Mouse (Mus musculus) brain, embryonic 14.5 days (tissue): ENCODE results near the gene Zdhhc16. TPM values are rescaled to one million over a fixed set of nuclear protein-coding genes. Genes with fewer than 3 reads are reported as not detected.
"Not testable (repeated sequence)": the region's sequence is repeated elsewhere in the genome, so short reads cannot be mapped to it uniquely, and the experiment has no call there.

Source experiments
- DNase-seq: peaks from one replicate; pipeline ENCODE4 v3.0.0-alpha.2; 2011; ENCODE audit warnings: low read depth
- CTCF ChIP-seq: fragments of 200-500 bp; IDR thresholded peaks from 2 replicates; pipeline ENCODE4 v1.5.1; 2012; ENCODE audit warnings: inconsistent platforms, mild to moderate bottlenecking, moderate library complexity, borderline replicate concordance; ENCODE audit not compliant: insufficient read depth, insufficient read length; ENCODE audit errors: extremely low read depth
- POLR2A ChIP-seq: fragments of 200-500 bp; IDR thresholded peaks from 2 replicates; pipeline ENCODE4 v1.6.1; 2012; ENCODE audit warnings: mild to moderate bottlenecking, inconsistent platforms, borderline replicate concordance; ENCODE audit not compliant: poor library complexity, insufficient read depth, insufficient read length, severe bottlenecking; ENCODE audit errors: extremely low read depth
- polyA plus RNA-seq: library from polyadenylated mRNA; depleted of rRNA; stranded (reverse); fragments of >200 nt; gene quantifications from 2 replicates; pipeline ENCODE4 v1.2.3, GENCODE M21; 2012

Zdhhc16 gene
- polyA plus RNA-seq, 1 experiment, result 85.1 TPM

DNA sequence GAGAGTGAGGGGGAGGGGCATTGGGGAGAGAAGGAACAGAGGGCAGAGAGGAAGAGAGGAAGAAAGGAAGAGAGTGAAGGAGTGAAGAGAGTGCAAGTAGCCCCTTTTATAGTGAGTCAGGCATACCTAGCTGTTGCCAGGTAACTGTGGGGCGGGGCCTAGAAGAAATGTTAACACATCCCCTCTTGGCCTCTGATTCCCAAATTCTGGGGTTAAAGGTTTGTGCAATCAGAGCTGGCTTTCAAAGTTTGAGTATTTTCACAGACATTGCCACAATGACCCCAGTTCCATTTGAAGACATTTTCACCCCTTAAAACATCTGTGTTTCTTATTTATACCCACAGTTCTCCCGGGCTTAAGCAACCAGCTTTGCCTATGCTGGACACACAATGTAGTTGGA is 28.0 kb upstream of the Zdhhc16 start:
- DNase-seq, result no peak
- TF ChIP-seq POLR2A (no peak), CTCF (no peak)

DNA sequence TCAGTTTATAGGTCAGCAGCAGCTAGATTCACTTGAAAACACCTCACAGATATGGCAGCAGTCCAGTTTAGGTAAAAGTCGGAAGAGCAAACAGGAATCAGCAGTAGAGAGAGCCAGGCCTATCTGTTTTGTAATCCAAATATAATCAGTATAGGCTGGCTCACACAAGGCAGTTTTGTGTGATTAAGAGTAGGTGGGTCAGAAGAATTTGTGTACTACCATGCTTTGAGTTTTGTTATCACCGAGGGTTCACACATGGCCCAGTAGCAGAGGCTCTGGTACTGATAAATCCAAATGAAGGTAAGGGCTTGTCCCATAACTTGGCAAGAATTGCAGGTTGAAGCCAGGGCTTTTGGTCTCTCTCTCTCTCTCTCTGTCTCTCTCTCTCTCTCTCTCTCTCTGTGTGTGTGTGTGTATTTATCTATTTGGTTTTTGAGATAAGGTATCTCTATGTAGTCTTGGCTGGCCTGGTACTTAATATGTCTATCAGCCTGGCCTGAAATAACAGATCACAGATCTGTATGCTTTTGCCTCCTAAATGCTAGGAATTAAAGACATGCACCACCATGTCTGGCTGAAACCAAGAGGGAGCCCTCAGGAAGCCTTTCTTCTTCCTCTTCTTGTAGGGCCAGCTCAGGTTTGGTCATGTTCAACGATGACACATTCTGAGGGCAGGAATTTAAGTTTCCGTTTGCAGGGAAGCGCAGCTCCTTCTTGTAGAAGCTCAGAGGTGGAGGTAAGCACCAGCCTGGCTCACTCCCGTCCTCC is 26.8 kb upstream of the Zdhhc16 start:
- TF ChIP-seq POLR2A (no peak), CTCF (no peak)
- no peak for DNase-seq

DNA sequence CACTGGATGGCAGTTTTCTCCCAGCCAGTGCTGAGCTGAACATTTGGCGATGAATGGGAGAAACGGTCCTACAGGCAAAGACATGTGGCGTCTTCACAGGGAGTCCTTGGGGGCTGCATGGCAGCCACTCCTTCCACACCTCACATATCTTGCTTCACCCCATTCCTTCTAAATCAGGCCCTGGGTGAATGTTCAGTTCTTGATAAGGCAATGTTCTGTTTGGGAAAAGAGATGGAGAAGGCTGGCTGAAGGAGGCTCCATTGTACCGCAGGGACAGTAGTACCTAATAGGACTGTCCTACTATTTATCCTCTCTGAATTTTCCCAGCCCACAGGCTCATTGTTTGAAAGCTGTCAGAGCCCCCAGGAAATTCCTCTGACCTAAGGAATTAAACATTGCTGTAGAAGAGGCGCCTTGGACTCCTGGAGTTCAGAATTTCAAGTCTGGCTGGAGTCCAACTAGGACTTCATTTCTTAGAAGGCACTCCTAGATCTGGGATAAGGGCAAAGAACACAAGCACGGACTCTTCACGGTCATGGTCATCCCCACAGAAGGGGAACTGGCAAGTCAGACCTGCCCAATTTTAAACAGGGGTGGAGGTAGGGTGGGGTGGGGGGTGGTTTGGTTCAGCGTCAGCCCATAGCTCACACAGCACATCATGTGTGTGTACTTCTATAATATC is 26.1 kb upstream of the Zdhhc16 start:
- TF ChIP-seq POLR2A (no peak), CTCF (no peak)
- DNase-seq, result no peak

DNA sequence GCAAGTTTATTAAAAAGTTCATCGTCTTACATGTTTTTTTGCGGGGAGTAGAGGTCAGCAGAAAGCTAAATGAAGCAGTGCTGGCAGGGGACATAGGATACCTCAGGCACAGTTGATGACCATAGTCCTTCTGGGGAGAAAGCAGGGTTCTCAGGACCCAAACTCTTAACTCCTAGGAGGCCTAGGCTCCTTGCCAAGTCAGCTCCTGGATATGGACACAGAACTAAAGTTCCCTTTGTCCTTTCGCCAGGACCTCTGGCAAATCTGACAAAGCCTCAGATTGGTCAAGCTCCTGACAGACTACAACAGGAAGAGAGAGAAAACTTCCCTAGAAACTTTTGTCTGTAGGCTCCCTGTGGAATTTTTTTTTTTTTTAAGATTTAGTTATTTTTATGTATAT is 24.5 kb upstream of the Zdhhc16 start:
- TF ChIP-seq CTCF, result no peak
- no peak for TF ChIP-seq POLR2A
- DNase-seq, result no peak

DNA sequence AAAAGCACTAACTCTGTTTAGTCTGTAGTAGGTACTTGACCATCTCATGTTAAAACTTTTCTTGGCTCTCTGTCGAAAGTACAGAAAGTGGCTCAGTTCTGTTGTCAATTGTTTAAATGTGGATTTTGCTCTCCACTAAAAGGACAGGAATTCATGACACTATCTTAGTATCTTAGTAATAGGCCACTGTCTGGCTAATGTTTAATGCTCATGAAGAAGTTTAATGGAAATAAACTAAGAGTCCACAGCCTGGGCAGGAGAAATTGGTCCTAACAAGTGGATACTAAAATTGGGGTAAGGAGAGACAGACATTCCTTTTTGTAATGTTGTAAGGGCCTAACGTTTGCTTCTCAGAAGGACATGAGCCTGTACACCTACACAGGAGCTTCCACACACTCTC is 22.9 kb upstream of the Zdhhc16 start:
- DNase-seq, result no peak
- TF ChIP-seq CTCF, result no peak
- TF ChIP-seq POLR2A, result no peak

DNA sequence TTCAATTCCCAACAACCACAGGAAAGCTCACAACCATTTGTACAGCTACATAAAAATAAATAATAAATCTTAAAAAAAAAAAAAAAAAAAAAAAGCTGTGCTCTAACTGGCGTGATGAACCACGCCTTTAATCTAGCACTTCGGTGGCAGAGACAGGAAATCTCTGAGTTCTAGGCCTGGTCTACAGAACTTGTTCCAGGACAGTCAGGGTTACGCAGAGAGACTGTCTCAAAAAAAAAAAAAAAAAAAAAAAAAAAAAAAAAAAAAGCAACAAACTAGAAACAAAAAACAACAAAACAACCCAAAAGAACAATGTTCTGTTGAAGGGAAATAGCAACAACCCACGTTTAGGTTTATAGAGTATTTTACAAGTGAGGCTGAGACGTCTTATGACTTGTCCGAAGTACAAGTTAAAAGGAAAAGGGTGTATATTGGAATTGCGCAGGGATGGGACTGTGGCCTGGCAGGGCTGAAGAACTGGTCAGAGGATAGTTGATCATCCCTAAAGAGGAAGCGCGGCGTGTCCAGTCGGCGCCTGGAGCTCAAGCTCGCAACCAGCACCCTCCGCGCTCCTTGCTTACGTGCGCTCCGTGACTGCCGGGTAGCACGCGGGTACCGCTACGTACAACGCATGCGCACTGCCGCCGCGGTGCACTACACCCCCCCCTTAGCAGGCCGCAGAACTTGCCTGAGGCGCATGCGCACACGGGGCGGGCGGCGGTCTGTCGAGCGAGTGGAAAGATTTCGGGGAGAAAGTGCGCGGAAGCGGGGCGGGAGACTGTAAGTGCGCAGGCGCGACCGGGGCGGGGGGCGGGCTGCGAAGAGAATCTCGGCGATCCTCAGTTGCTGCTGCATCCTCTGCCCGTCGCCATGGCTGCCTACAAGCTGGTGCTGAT is 21.9 kb upstream of the Zdhhc16 start, which contains the start of gene Pgam1:
TSS of gene Pgam1 (plus strand) at position 746 of the 896 bp plus-strand sequence.
- peak; percentile 100 for DNase-seq
- no peak for TF ChIP-seq CTCF
- TF ChIP-seq POLR2A, result peak; percentile 54; the same call in 1 of the 2 replicates

DNA sequence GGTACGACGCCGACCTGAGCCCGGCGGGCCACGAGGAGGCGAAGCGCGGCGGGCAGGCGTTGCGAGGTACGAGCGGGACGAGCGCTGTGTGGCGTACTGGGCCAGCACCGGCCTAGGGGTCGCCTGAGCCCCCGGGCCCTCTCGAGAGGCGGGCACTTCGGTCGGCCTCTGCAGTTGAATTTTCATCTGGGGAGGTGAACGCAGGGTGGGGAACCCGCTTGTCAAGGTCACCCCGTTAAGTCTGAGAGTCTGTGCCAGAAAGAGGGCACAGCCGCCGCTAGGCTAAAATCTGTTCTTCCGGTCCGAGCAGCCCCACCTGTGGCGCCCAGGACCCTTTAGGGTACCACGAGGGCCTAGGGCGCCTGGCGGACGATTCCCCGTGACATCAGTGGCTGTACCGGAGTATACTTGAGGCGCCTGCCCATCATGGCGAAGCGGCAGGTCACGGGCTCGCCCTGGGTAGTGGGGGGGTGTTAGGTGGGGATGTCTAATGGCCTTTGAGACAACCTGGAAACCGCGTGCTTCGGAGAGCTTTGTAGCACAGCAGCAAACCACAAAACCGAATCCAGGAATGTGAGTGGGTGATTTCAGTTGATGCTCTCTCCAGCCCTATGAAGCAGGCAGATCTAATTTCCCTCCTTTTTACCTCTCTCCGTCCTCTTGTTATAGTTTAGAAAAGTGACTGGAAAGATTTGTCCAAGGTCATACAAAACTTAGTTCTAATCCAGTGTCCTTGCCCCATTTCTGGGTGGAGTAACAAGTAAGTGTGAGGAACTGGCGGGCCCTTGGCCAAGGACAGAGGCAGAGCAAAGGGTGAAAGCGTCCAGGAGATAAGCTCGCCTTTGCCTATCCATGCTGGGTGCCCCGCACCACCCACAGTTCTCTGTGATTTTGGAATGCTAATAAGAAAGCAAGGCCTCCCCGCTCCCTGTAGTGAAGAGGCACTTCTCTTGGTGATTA is 20.9 kb upstream of the Zdhhc16 start:
- peak; percentile 49 for DNase-seq
- 0 out of 2 replicates have a peak, but pooled peaks have one; percentile 4 for TF ChIP-seq CTCF
- TF ChIP-seq POLR2A, result 0 out of 2 replicates have a peak, but pooled peaks have one; percentile 12

DNA sequence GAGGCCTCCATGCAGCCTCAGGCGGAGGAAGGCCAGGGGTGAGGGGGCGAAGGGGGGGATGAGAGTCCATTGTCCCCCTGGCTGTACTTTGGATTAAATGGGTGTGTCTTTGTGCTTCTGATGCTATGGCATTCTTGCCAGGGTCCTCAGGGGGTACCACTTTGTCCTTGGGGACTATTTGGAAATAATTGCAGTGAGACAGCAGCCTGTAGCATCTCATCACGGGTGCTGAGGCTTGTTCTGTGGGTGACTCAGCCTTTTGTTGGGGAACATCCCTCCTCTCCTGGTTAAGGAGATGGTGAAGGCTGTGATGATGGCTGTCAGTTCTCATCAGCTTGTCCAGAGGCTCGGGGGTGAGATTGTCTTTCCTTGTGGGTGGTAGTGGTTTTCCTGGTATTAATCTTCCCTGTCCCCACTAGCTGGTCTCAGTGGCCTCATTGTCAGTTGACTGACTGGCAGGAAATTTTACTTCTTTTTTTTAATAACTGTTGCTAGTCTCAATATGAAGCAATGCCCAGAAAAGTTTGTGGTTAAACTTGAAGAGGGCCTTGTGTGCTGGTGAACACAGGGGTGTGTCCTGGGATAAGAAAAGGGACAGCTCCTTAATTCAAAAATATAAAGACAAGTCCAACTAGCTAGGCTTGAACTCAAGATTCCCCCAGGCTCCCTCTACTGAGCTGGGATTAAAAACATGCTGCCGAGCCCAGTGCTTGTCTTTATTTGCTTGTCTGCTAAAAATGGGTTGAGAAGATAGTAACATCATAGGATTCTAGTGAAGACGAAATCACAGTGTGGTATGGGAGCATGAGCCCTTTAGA is 19.3 kb upstream of the Zdhhc16 start:
- DNase-seq, result no peak
- TF ChIP-seq POLR2A, result no peak
- no peak for TF ChIP-seq CTCF

DNA sequence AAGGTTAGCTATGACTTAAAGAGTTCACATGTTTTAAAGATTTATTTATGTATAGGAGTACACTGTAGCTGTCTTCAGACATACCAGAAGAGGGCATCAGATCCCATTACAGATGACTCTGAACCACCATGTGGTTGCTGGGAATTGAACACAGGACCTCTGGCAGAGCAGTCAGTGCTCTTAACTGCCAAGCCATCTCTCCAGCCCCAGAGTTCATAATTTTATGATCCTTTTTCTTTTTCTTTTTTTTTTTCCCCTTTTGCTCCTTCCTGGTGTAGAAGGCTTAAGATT is 18.7 kb upstream of the Zdhhc16 start:
- DNase-seq, result not testable (repeated sequence)

DNA sequence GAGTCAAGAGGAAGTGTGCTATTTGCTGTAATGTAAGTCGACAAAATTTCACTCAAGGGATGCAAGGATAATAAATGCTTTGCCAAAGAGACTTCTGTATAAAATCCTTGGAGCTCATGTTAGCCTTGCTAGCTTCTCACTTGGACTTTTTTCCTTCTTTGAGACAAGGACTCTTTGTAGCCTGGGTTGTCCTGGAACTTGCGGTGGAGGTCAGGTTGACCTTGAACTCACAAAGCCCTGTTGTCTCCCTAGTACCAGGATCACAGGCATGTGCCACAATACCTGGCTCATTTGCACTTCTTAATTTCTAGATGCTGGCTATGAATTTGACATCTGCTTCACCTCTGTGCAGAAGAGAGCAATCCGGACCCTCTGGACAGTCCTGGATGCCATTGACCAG is 18.0 kb upstream of the Zdhhc16 start:
- TF ChIP-seq POLR2A, result no peak
- no peak for TF ChIP-seq CTCF
- DNase-seq, result no peak
